Comparison of ENCODE assay signal across 8 mouse cellular contexts in the genomic region with DNA sequence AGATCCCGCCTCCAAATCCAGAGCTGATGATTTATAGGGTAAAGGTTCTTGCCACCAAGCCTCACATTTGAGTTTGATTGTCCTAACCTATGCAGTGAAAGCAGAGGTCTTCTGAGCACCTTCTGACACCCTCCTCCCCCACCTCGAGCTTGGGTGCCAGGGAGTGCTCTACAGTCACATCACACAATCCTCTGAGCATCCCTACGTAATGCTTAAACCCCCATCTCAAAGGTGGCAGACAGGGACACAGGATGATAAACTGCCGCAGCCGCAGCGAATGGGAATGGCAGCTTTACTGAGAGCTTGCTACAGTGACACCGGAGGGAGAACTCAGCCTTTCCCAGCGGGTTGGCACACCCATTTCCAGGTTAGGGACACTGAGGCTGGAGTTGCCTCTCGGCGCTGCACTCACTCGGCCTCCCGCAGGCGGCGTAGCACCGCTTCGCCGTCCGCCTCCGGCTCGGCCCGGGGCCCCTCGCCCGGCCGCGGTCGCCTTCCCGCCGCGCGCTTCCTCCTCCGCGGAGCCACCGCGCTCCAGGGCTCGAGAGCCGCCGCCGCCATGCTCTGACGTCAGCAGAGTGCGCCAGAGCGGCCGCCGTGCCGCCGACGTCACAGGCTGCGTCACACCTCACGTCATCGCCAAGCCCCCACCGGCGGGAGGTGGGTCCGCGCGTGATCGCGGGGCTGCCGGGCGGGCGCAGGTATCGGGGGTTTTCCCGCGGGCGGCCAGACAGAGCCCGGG. TPM values are rescaled to one million over a fixed set of nuclear protein-coding genes. Genes with fewer than 3 reads are reported as not detected.
DNase-seq lines count a peak whose midpoint lies in the region; ATAC-seq and TF ChIP-seq lines count a peak whose summit lies in the region.

Srrd (minus strand) TSS at position 578 of the 742 bp plus-strand sequence.
Hps4 (plus strand) TSS at position 621 of the 742 bp plus-strand sequence.

- H3K9me3 ChIP-seq in E14TG2a.4 (ENCODE audit: low read length) = no peaks in the 10 kb centered on the region
- no peaks in the 10 kb centered on the region for H3K9me3 ChIP-seq in forebrain, embryonic 15.5 days
- H3K9me3 ChIP-seq in neural tube, embryonic 14.5 days (ENCODE audit: control insufficient read depth, low read length) = no peaks in the 10 kb centered on the region

- peak within 1 kb of the TSS; percentile 44 for H3K27ac ChIP-seq in forebrain, embryonic 15.5 days (replicated peaks)
- H3K27ac ChIP-seq in neural tube, embryonic 14.5 days (ENCODE audit: low read depth, low read length) = peak within 1 kb of the TSS; percentile 24

- H3K9ac ChIP-seq in forebrain, embryonic 15.5 days (replicated peaks) = peak within 1 kb of the TSS; percentile 71
- peak within 1 kb of the TSS; percentile 85 for H3K9ac ChIP-seq in neural tube, embryonic 14.5 days (replicated peaks; ENCODE audit: low read depth, low read length)

- DNase-seq in cerebellum, adult 11 months = peak; percentile 84
- DNase-seq in heart, postnatal 14 days = peak; percentile 91 to 93
- DNase-seq in layer of hippocampus, adult 11-12 months (ENCODE audit: low spot score) = peak; percentile 86
- DNase-seq in lung, adult 18-20 months = peak; percentile 81 to 82
- DNase-seq in testis, postnatal 10 days (ENCODE audit: low spot score) = peak; percentile 94

- peak within 1 kb of the TSS; percentile 76 for H3K4me2 ChIP-seq in forebrain, embryonic 15.5 days (replicated peaks)
- peak within 1 kb of the TSS; percentile 81 for H3K4me2 ChIP-seq in neural tube, embryonic 14.5 days (ENCODE audit: low read depth, low read length)

- intact Hi-C loops in heart, postnatal 14 days (cut with DNase I) = loop anchor here (5.0 kb wide), 1 partner anchor 85 kb away; no protein-coding TSS in a partner anchor

- 2% methylated on average over 64 of the region's 64 CpGs for WGBS in forebrain, embryonic 15.5 days
- 2% methylated on average over 58 of the region's 64 CpGs for WGBS in neural tube, embryonic 14.5 days

- no peaks in the 10 kb centered on the region for H3K27me3 ChIP-seq in E14TG2a.4 (ENCODE audit: insufficient read depth, low read length)
- no peaks in the 10 kb centered on the region for H3K27me3 ChIP-seq in forebrain, embryonic 15.5 days
- no peaks in the 10 kb centered on the region for H3K27me3 ChIP-seq in neural tube, embryonic 14.5 days (ENCODE audit: control insufficient read depth, insufficient read depth, low read length)

- peak; percentile 72 for ATAC-seq in forebrain, embryonic 15.5 days (replicated peaks)
- ATAC-seq in neural tube, embryonic 14.5 days (ENCODE audit: low read depth) = peak; percentile 81

- H3K4me3 ChIP-seq in E14TG2a.4 (replicated peaks; ENCODE audit: low read length) = peak within 1 kb of the TSS; percentile 96
- H3K4me3 ChIP-seq in forebrain, embryonic 15.5 days = peak within 1 kb of the TSS; percentile 84
- peak within 1 kb of the TSS; percentile 64 for H3K4me3 ChIP-seq in neural tube, embryonic 14.5 days (ENCODE audit: low read depth, low read length)

- peaks cover 26% of the 10 kb centered on the region for H3K4me1 ChIP-seq in E14TG2a.4 (replicated peaks; ENCODE audit: low read depth, low read length)
- H3K4me1 ChIP-seq in forebrain, embryonic 15.5 days = peaks cover 33% of the 10 kb centered on the region
- H3K4me1 ChIP-seq in neural tube, embryonic 14.5 days (ENCODE audit: control insufficient read depth, insufficient read depth, low read length) = peaks cover 20% of the 10 kb centered on the region

- peaks cover 66% of the 10 kb centered on the region for H3K36me3 ChIP-seq in E14TG2a.4 (ENCODE audit: insufficient read depth, low read length)
- H3K36me3 ChIP-seq in forebrain, embryonic 15.5 days = peaks cover 23% of the 10 kb centered on the region
- H3K36me3 ChIP-seq in neural tube, embryonic 14.5 days (ENCODE audit: control insufficient read depth, insufficient read depth, low read length) = peaks cover 13% of the 10 kb centered on the region

- TF ChIP-seq CTCF in E14TG2a.4 (conservative IDR thresholded peaks at IDR 0.05; ENCODE audit: low read length) = no peak

RNA-seq across cellular contexts. Expression of gene Srrd, which starts in this region (rescaled TPM):
- polyA plus RNA-seq in forebrain, embryonic 15.5 days (2015; fragmentation: Nextera tagmentation; extraction: Ambion mirVana) = 54.0 and 57.5 TPM in 2 replicates
- 1 to 10 TPM; 8.4 to 9.4 TPM for total RNA-seq in heart, postnatal 14 days (2021)
- polyA plus RNA-seq in neural tube, embryonic 14.5 days (2014; fragmentation: Nextera tagmentation; extraction: Ambion mirVana) = 61.6 and 71.9 TPM in 2 replicates

RNA-seq across cellular contexts. Expression of gene Hps4, which starts in this region (rescaled TPM):
- polyA plus RNA-seq in forebrain, embryonic 15.5 days (2015; fragmentation: Nextera tagmentation; extraction: Ambion mirVana) = 33.4 and 33.8 TPM in 2 replicates
- 10 to 100 TPM; 14.6 to 15.9 TPM for total RNA-seq in heart, postnatal 14 days (2021)
- polyA plus RNA-seq in neural tube, embryonic 14.5 days (2014; fragmentation: Nextera tagmentation; extraction: Ambion mirVana) = 37.5 and 42.9 TPM in 2 replicates

Comparison
In these comparisons a context has a peak if more than half of its experiments do, and no peak if none do; other contexts are left out.
1. Peak in every context shown above with its lines: DNase-seq, ATAC-seq, H3K4me3 ChIP-seq and H3K27ac ChIP-seq.